Mouse (Mus musculus) adrenal gland, adult 8-10 months (tissue): Measurements from ENCODE around the gene Gpn2. TPM values are rescaled to one million over a fixed set of nuclear protein-coding genes. Genes with fewer than 3 reads are reported as not detected.
A peak's percentile ranks its signal among the peaks of the same experiment; 100 is the strongest.

Experiments used
- DNase-seq: peaks from one replicate; pipeline ENCODE4 v3.0.0; 2022
- total RNA-seq, 4 experiments: library from RNA; stranded (reverse); gene quantifications; 2 replicates each; pipeline ENCODE4 v1.2.4; 2022

The Gpn2 gene
- total RNA-seq, 4 experiments from 2014 or later = 17.0 to 19.4 (median 18.5) TPM

DNA sequence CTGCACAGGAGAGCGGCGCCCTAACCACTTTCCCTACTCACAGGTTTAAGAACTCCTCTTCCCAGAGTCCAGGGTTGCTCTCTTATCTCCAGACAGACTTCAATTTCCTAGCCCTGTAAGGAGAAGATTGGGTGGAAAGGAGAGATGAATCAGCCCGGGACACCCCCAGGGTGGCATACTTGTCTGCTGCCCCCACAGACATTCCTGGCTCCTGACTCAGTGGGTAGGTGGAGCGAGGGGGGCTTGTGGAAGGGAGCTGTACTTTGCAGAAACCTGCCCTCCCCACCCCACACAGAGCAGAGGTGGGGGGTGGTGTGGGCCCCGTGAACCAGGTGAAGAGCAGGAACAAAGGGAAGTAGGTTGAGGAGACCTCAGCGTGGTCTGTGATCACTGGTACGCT, 11.4 kb downstream of the Gpn2 start:
- no peak for DNase-seq

DNA sequence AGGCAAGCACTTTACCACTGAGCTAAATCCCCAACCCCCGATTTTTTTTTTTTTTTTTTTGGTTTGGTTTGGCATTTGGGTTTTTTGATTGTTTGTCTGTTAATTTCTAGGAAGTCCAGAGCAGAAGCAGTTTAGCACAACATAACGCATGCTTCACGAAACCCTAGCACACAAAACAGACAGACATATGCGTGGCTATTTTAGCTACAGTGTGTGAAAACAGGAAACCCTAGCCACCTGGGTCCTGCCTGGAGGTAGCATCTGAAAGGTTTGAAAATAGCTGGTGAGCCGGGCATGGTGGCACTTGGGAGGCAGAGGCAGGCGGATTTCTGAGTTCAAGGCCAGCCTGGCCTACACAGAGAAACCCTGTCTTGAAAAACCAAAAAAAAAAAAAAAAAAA, 11.9 kb downstream of the Gpn2 start:
- no peak for DNase-seq

DNA sequence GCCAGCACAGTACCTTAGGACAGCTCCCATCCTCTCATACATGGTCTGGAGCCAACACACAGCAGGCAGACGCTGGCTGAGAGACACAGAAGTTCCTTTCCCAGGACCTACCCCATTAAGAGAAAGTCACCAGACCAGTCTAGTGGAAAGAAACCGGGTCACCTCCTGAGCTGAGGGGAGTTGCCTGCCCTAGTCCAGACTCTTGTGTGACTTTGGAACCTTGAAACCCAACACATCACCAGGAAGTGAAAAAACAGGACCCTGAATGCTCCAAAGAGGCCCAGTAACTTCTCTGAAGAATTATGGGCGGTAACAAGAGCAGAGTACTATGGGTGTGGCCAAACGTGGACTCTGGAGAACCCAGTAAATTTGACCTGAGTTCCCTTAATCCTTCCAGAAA, 14.5 kb downstream of the Gpn2 start:
- DNase-seq = no peak

DNA sequence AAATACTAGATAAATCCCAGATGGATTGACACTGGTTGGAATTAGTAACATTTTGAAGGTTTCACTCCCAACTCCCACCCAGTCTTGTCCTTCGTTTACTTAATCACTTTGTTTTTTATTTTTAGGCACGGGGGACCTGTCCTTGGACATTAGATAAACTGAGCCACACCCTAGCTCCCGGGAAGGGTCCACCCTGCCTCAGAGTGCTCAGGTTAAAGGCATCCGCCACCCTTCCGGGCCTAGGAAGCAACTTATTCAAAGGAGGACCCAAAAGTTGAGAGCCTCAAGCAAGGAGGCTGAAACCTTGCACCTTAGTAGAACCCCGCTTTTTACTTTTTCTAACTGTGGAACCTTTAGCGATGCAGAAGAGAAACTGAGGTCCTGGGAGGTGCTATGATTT, 15.0 kb downstream of the Gpn2 start:
- DNase-seq = no peak

DNA sequence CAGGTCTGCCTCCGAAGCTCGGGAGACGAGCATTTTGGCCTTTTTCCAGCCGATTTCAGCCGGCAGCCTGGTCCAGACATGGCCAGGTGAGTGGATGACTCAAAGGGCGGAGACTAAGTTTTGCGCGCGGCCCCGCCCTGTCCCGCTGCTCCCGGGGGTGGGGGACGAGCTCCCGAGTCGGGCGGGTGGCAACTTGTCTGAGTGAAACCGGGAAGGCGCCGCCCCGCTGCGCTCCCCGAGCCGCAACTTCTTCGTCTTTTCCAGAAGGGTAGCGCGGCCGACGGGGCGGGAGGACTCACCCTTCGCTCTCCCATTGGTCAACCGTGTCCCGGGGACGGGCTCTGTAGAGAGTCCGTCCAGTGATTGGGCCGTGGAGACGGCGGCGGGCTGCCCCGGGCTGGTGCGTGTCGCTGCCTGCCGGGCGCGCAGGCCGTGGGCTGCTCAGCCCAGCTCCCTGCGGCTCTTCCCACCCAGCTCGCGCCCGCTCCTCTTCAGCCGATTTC, 15.5 kb downstream of the Gpn2 start:
- peak; percentile 91 for DNase-seq

DNA sequence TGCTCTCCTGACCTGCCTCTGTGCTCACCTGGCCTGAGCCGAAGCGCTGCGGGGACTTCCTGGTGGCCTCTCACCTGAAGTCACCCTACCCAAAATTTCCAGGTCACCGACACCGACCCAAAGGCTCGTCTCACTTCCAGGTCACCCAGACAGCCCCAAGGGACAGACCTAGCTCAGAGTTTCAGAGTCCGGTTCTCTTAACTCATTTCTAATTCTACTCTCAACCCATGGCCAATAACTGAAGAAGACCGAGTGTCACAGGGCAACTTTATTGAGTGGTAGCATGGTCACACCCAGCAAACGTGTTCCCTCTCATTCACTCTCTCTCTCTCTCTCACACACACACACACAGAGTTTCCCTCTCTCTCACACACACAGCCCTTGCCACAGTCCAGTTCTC, 16.1 kb downstream of the Gpn2 start:
- DNase-seq = no peak

DNA sequence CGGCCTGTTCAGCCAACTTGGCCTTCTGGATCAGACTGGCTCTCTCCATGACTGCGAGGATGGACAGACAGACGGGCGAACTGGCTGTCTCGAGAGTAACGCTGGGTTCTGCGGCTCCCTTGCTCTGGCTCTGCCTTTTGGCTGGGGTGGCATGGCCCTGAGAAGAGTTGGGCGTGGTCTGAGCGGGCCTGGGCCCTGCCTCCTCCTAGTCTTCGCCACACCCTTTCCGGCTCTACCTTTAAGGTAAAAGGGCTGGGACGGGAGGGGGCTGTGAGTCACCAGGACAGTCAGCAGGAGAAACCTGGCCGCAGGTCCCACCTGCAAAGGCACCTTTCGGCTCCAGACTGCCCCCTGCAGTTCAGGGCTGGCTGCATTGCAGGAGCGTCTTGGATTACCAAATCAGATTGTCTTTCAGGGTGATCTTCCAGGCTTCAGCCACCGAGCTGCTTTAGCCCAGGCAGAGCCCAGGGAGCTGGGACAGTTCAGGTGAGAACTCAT, 17.6 kb downstream of the Gpn2 start, which contains the start of gene Sfn:
Sfn (minus strand) TSS at position 448 of the 498 bp plus-strand sequence.
- no peak for DNase-seq

DNA sequence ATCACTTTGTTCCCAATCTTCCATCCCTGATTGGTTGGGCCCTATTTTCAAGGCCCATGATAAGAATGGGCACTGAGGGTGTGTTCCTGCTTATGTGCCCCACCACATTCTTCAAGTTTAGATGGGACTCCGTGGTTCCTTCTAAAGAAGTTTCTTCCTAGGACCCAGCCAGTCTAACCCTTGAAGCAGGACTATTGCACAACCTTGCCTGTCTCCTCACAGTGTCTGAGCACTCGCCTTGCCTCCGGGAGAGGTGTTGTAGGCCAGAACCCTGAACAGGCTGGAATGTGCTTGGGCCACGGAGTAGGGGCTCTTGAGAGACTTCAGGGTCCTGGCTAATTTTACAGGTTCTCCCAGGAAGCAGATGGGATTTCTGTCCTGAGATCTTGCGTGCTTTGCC, 18.9 kb downstream of the Gpn2 start:
- no peak for DNase-seq

DNA sequence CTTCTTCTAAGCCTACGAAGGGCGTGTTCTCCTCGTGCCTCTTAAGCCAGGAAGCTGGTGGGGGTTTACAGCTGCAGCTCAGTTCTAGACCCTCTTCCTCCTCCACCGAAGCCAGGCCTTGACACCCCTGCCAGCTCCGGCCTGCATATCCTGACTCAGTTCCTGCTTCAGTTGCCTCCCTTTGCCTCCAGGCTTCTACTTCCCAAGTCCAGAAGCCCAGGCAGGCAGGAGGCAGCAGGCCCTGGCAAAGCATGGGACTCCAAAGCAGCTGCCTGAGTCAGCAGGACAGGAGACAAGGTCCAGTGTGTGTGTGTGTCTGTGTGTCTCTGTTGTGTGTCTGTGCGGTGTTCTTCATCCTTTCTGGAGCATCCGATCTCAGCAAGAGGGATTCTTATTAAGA, 20.0 kb downstream of the Gpn2 start:
- no peak for DNase-seq

DNA sequence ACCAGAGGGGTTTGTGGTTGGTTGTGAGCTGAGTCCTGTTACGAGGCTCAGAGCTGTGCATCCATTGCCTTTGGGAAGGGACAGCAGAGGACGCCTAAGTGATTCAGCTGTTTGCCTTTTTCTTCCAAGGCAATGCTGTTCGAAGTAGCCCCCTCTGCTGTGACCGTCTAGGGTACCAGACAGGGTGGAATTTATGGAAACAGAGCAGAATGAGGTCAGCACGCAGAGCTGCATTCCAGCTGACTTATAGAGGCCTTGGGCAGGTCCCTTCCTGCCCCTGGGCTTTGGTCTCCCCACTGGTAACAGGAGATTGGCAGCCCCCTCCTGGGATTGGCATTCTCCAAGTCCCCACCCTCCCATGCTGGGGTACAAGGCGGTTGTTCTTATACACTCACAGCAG, 20.7 kb downstream of the Gpn2 start:
- DNase-seq = no peak

DNA sequence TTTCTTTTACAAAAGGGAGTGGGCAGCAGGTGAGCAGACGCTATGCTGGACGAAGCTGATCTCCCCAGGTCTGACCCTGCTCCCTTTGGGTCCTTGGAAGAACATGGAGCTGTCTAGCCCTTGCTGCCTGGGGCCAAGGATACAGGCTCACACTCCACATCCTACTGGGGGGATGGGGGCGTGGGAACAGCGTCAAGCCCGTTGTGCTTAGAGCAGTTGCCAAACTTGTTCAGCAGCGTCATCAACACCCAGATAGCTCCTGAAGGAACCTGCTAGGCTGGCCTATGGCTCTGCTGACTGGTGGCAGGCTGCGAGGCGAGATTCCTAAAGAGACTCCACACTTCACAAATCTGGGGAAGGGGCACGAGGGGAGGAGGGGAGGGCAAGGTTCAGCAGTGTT, 21.2 kb downstream of the Gpn2 start:
- no peak for DNase-seq

DNA sequence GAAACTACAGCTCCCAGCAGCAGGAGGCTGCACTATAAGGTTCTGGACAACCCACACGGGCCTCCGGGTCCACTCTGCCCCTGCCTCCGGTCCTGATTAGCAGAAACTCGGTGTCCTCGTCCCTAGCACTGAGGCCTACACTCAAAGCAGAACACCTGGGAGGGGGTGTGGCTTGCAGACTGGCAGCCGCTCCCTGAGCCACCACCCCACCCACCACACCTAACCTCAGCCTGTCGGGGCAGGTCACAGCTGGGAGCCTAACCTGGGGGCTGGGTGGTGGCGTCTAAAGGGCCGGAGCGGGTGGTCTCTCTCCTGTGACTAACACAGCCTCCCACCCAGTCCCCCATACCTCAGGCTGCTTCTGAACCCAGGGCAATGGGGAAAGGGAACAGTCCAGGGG, 23.1 kb downstream of the Gpn2 start:
- DNase-seq = no peak

DNA sequence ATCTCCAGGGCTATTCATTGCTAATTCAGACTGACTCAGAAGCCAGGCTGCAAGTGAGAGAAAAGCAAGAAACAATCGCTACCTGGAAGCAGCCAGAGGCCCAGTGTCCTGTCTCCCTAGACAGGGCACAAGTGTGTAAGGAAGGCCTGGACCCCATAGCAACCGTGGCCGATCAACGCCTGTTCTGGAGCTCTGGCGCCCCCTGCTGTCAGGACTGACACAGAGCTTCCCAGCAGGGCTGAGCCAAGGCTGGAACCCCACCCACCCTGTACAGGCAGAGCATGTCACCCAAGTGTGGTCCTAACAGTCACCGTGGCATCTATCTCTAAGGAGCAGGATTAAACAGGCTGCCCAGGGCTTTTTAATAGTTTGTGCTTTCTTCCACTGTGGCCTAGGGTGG, 25.6 kb downstream of the Gpn2 start:
- peak; percentile 68 for DNase-seq

DNA sequence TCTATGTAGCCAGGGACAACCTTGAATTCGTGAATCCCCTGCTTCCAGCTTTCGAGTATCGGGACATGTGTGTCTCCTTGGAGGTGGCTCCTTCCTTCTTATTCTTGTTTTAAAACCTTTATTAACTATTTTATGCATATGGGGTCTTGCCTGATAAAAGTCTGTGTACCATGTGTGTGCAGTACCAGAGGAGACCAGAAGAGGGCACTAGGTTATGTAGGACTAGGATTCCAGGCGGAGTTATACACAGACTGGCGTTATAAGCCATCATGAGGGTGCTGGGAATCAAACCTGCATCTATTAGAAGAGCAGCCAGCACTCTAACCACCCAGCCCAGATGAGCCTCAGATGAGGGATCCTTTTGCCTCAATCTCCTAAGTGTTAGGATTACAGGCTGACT, 27.7 kb downstream of the Gpn2 start:
- DNase-seq = no peak

DNA sequence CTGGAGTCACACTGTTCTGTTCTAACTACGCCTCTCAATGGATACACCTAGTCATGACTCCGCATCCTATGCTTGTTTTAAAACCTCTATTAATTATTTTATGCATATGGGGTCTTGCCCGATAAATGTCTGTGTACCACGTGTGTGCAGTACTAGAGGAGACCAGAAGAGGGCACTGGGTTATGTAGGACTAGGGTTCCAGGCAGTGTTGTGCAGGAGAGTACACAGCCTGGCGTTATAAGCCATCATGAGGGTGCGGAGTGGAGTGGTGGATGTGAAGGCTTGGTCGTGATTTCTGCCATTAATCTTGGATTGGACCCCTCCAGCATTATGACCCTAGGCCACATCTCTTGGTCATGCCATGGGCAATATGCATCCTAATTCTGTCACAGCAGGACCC, 28.3 kb downstream of the Gpn2 start:
- no peak for DNase-seq

DNA sequence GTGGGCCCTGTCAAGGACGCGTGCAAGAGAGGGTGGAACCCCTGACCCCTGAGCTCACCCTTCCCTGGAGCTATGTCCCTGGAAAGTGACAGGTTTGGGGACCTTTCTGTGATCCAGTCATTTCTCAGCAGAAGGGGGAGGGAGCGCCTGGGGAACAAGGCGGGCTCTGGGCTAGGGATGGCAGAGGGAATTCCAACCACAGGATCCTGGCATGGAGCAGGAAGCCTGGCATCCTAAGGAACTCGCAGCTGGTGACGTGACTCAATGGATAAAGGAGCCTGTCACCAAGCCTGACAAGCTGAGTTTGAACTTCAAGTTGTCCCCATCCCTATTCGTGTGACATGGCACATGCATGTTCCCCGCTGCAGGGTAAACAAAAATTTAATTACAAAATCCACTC, 28.9 kb downstream of the Gpn2 start:
- no peak for DNase-seq

DNA sequence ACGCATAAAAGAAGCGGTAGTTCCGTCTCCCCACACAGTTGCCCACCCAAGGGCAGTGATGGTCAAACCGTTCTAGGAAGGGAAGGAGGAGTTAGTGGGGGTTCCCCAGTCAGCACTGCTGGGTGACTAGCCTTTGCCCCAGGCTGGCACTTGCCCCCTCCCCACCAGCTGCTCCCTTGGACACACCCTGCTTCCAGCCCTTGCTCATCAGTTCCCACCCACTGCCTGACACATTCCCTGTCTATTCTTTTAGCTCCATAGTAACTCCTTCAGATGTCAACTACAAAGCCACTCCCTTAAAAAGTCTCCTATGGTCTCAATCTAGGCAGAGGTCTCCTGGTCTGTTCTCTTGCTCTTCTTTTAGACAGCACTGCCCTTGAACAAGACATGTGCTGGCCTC, 29.7 kb downstream of the Gpn2 start:
- no peak for DNase-seq

DNA sequence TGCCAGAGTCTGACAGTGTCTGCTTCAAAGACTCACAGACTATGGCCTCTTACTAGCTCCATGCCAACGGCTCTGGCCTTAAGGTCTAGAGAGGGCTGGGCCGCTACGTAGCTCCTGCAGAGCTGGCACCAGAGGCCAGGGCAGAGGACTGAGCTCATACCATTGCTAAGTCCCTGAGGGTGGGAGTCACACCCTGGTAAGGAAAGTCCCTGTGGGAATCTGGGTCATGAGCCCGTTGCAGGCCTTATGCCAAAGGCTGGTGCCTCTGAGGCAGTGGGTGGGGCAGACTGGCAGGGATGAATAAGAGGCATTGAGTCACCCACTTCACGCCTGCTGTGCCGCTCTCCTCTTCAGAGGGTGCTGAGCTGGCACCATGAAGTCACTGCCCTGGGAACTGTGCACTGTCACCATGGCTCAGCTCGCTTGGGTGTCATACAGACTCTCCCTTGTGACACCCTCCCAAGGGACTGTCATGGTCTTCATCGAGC, 30.2 kb downstream of the Gpn2 start:
- peak; percentile 87 for DNase-seq

DNA sequence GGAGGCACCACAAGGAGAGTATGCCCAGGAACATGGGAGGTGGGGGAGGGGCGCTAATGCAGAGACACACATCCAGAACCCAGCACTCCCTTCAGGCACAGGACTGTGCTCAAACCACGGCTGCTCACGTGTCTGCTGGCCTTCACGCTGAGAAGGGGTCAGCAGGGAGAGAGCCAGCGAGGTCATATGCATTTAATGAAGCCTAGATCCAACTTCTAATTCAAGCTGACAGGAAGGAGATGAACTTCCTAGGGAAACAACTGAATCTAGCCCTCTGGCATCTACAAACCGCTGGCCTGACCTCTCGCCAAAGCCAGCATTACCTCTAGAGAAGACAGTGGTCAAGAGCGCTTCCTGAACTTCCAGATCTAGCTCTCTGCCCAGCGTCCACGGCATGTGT, 31.3 kb downstream of the Gpn2 start:
- DNase-seq = no peak

DNA sequence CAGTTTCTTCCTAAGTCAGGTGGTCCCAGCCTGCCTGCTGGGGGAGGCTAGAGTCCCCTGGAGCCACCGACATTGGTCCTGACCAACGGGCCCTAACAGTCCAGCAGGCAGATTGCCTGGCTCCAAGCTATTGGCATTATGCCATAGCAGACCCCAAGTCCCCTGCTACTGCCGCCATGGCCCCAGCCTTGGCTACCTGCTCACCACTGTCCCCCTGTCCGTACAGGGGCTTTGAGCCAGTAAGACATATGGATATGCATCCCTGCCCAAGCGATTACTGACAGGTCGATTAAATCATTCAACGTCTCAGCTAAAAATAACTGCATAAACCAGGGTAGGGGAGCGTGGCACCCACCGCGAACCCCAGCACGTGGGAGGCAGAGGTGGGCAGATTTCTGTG, 33.8 kb downstream of the Gpn2 start:
- no peak for DNase-seq

DNA sequence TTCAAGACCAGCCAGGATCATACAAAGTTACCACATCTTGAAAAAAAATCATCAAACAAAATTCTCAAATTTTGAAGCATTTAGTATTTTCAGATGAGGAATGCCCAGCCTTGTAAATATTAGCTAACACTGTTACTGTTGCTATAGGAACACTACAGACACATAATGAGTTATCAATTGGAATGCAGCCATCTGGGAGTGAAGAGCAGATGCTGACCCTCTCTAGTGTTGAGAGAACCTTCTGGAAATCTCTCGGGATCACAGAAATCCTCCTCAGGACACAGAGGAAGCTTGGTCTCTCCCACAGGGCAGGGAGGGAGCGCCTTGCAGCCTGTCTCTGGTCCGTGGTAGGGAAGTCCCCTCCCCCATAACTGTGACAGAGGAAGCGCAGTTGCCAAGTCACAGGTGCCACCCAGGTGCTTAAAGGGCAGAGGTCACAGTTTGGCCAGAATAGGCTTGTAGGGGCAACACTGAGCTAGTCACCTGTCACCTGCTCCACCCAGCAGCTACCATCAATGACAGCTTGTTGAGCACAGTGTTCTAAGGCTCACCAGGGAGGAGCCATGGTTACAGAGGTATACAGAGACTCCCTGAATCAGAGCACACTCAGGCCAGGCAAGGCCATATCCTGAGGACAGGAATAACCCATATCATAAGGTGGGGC, 35.4 kb downstream of the Gpn2 start:
- DNase-seq = no peak

DNA sequence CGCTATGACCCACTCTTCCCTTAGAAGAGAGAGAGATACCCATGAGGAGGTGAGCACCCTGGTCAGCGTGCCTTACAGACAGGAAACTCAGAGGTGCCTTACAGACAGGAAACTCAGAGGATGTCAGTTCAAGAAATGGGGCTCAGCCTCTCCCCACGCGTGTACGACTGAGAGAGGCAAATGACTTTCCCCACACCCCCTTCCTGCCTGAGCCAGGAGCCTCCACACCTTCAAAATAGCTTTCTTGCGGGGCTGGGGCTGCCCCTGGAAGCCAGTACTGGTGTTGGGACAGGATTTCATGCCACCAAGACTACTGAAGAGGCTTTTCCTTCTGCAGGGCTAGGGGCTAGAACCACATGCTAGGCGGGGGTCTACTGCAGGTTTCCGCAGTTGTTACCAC, 36.5 kb downstream of the Gpn2 start:
- DNase-seq = no peak

DNA sequence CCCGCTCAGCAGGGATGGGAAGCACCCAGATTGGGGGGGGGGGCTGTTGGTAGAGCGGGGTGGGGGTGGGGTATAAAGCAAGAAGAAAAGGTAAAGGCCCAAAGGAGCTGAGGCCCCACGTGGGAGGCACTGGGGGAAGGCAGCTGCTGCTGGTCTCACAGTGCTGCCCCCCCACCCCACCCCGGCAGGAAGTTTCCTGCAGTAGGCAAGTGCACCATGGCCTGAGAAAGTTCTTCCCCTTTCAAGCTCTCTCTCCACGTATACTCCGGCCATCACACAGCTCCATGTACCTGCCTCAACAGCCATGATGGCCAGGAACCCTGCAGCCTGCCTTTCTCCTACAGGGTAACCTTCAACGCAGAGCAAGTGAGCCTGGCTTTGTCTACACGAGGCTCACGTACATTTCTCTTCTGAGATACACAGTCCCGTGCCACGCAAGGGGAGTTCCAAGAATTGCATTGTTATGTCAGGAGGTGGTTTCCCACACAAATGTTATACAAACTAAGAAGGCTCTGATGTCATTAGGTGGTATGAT, 38.1 kb downstream of the Gpn2 start:
- DNase-seq = no peak

DNA sequence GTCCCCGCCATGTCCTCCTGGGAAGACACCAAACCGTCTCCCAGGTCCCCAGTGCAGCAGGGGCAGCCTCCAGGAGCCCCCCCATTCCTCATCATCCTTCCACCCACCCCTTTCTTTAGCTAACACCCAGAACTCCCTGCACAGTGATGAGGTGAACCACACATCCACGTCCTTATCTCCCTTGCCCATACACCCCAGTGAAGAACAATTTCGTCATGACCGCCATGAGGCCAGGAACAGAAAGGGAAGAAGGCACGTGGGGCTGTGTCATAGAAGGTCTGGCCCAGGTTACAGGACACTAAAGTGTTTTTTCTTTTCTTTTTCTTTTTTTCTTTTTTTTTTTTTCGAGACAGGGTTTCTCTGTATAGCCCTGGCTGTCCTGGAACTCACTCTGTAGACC, 40.7 kb downstream of the Gpn2 start:
- no peak for DNase-seq
